Mouse (Mus musculus) testis, adult 2 months (tissue): ENCODE results near the gene Lima1.

Source experiments
- CTCF ChIP-seq: fragments of 200-500 bp; IDR thresholded peaks from 2 replicates; pipeline ENCODE4 v1.5.1; 2012; ENCODE audit warnings: low read depth, mild to moderate bottlenecking, inconsistent platforms, low read length, moderate library complexity; ENCODE audit not compliant: control insufficient read depth, insufficient read depth, insufficient replicate concordance
- POLR2A ChIP-seq: fragments of 200-500 bp; IDR thresholded peaks from 2 replicates; pipeline ENCODE4 v1.6.1; 2012; ENCODE audit warnings: low read depth, mild to moderate bottlenecking, inconsistent platforms, low read length, moderate library complexity; ENCODE audit not compliant: control insufficient read depth

GRCm38 (mm10) chr15:99818321-99819108 is 56.7 kb downstream of the Lima1 start:
- no peak for TF ChIP-seq CTCF
- TF ChIP-seq POLR2A = no peak
